Mouse (Mus musculus) forebrain, embryonic 13.5 days (tissue): Measurements from ENCODE around the gene Eif2b2. TPM values are rescaled to one million over a fixed set of nuclear protein-coding genes. Genes with fewer than 3 reads are reported as not detected.

Experiments
- ATAC-seq: fragments of 200-750 bp; cut with Nextera tagmentation; 2 replicates; pipeline ENCODE4 v1.8.0; 2017
- H3K27ac ChIP-seq: fragments of 300-500 bp; sonication (generic); 2 replicates; pipeline ENCODE4 v1.5.1; 2015; ENCODE audit warnings: inconsistent platforms, mild to moderate bottlenecking, moderate library complexity
- H3K27me3 ChIP-seq: fragments of 300-500 bp; sonication (generic); 2 replicates; pipeline ENCODE4 v1.6.1; 2015; ENCODE audit warnings: mild to moderate bottlenecking, inconsistent platforms
- H3K36me3 ChIP-seq: fragments of 300-500 bp; sonication (generic); 2 replicates; pipeline ENCODE4 v1.6.1; 2015; ENCODE audit warnings: mild to moderate bottlenecking, inconsistent platforms; ENCODE audit not compliant: poor library complexity, severe bottlenecking
- H3K4me1 ChIP-seq: fragments of 300-500 bp; sonication (generic); 2 replicates; pipeline ENCODE4 v1.6.1; 2015; ENCODE audit warnings: inconsistent platforms
- H3K4me2 ChIP-seq: fragments of 300-500 bp; sonication (generic); 2 replicates; pipeline ENCODE4 v1.6.1; 2015; ENCODE audit warnings: inconsistent platforms, mild to moderate bottlenecking, moderate library complexity
- H3K4me3 ChIP-seq: fragments of 300-500 bp; sonication (generic); 2 replicates; pipeline ENCODE4 v1.5.1; 2015; ENCODE audit warnings: mild to moderate bottlenecking, inconsistent platforms
- H3K9ac ChIP-seq: fragments of 300-500 bp; sonication (generic); 2 replicates; pipeline ENCODE4 v1.6.1; 2015; ENCODE audit warnings: mild to moderate bottlenecking, inconsistent platforms
- H3K9me3 ChIP-seq: fragments of 300-500 bp; sonication (generic); replicated peaks from 2 replicates; pipeline ENCODE4 v1.6.1; 2016; ENCODE audit warnings: inconsistent platforms
- whole genome bisulfite sequencing: fragments of 180-500 bp; shearing (Covaris S2); methylation state at CpG from one replicate; pipeline ENCODE4 v1.1.7; 2015; 5-methylcytosine and 5-hydroxymethylcytosine counted together
- polyA plus RNA-seq: library from polyadenylated mRNA; unstranded; fragments of >200 nt; fragmentation: Nextera tagmentation; extraction: Ambion mirVana; gene quantifications from 2 replicates; pipeline ENCODE4 v1.2.1, GENCODE M21; 2015

The Eif2b2 gene
- polyA plus RNA-seq, 1 experiment from 2014 or later, result 93.1 TPM

DNA sequence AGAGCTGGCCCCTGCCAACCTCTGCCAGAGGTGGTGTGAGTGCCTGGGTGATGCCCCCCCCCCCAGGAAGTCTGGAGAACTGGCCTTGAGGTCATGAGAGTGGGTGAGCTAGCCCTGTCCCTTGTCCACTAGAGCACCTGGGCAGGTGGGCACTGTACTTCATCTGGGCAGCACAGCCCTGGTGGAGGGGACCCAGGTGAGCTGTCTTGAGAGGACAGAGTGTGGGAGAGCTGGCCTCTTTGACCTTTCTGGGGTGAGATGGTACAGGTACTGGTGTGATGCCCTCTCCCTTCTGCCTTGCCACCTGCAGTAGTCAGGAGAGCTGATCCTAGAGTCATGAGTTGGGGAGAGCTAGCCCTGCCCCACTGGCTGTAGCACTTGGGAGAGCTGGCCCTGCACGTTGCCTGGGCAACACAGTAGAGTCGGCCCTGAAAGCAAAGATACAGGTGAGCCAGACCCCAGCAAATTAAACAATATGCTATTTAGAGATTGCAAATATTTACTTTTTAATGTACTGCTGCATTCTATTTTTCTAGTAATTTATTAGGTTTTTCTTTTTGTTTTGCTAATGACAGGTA lies 1.5 kb upstream of the Eif2b2 start:
- no peak for ATAC-seq
- H3K4me1 ChIP-seq, result peaks cover 23% of the 10 kb centered on the region
- no peak overlapping the region for H3K4me3 ChIP-seq
- no peaks in the 10 kb centered on the region for H3K27me3 ChIP-seq
- H3K9ac ChIP-seq, result no peak overlapping the region
- H3K36me3 ChIP-seq, result peaks cover 20% of the 10 kb centered on the region
- 87% methylated on average over 2 of the region's 2 CpGs for WGBS
- H3K4me2 ChIP-seq, result no peak overlapping the region
- no peaks in the 10 kb centered on the region for H3K9me3 ChIP-seq
- no peak overlapping the region for H3K27ac ChIP-seq

DNA sequence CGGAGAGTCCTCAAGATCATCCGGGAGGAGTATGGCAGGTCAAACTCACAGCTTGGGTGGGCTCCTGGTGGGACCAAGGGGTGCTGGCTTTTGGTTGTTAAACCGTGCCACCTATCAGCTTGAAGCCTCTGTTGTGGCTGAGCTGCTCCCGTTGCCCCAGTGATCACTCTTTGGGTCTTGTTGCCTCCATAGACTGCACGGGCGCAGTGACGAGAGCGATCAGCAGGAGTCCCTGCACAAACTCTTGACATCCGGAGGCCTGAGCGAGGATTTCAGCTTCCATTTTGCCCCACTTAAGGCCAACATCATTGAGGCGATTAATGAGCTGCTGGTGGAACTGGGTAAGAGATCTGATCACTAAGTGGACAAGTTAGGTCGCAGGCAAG lies 617 bp downstream of the Eif2b2 start:
- H3K27ac ChIP-seq, result peak overlapping the region; percentile 69; the same call in 1 of the 2 replicates
- WGBS, result 2% methylated on average over 12 of the region's 12 CpGs
- no peaks in the 10 kb centered on the region for H3K27me3 ChIP-seq
- H3K4me1 ChIP-seq, result peaks cover 23% of the 10 kb centered on the region
- H3K9ac ChIP-seq, result peak overlapping the region; percentile 72
- no peak for ATAC-seq
- peak overlapping the region; percentile 90 for H3K4me3 ChIP-seq
- H3K9me3 ChIP-seq, result no peaks in the 10 kb centered on the region
- H3K4me2 ChIP-seq, result peak overlapping the region; percentile 92
- peaks cover 41% of the 10 kb centered on the region for H3K36me3 ChIP-seq

DNA sequence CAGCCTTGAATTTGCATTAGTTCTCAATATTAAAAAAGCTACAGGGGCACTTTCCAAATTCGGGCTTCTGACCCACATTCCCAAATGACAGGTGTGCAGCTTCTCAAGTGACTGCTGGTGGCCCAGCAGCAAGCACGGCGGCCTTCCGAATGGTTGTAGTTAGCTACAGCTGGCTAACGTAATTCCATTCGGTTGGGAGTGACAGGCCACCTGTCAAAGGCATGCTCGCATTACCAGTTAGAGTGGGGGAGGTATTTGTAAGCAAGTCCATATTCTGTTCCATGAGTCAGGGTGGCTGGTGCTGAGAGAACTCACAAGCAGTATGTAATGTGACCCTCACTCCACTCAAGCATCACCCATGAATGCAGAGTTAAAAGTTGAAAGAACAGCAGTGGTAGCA lies 7.9 kb downstream of the Eif2b2 start:
- WGBS, result 79% methylated on average over 7 of the region's 7 CpGs
- Histone ChIP-seq H3K4me1 (no peaks in the 10 kb centered on the region), H3K27ac (no peak overlapping the region), H3K27me3 (no peaks in the 10 kb centered on the region), H3K9ac (no peak overlapping the region), H3K36me3 (peaks cover 55% of the 10 kb centered on the region), H3K4me3 (no peak overlapping the region), H3K9me3 (no peaks in the 10 kb centered on the region), H3K4me2 (no peak overlapping the region)
- no peak for ATAC-seq

DNA sequence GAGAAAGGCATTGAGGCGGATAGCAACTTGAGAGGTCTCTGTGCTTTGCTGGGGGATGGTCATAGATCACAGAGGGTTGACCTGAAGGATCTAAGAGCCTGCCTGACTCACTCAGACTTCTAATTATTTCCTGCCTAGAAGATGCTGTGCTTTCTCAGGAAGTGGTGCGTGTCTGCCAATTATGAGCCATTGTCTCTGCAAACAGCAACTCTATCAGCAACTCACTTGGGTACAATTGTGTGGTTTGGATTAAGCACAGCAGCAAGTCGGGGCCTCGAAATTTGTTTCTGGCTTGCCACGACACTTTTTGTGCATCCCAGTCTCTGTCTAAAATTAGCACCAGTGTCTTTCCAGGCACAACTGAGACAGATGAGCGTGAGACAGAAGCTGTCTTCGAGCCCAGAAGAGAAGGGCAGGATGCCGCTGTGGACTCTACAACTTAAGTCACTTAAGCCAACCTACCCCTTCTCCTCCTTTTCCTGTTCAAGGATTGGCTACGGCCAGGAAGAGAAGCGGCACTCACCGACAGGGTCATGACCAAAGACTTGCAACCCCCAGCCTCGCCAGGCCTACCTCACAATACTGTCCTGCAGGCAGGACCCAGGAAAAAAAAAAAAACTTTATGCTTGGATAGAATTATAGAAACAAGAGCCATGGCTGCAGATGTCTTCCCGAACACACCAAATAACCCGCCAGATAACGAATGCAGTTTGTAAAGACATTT lies 8.8 kb downstream of the Eif2b2 start:
- WGBS, result 60% methylated on average over 15 of the region's 15 CpGs
- no peaks in the 10 kb centered on the region for H3K27me3 ChIP-seq
- H3K9me3 ChIP-seq, result no peaks in the 10 kb centered on the region
- no peak overlapping the region for H3K4me2 ChIP-seq
- no peak overlapping the region for H3K9ac ChIP-seq
- no peaks in the 10 kb centered on the region for H3K4me1 ChIP-seq
- H3K36me3 ChIP-seq, result peaks cover 47% of the 10 kb centered on the region
- no peak overlapping the region for H3K4me3 ChIP-seq
- H3K27ac ChIP-seq, result no peak overlapping the region
- ATAC-seq, result no peak

DNA sequence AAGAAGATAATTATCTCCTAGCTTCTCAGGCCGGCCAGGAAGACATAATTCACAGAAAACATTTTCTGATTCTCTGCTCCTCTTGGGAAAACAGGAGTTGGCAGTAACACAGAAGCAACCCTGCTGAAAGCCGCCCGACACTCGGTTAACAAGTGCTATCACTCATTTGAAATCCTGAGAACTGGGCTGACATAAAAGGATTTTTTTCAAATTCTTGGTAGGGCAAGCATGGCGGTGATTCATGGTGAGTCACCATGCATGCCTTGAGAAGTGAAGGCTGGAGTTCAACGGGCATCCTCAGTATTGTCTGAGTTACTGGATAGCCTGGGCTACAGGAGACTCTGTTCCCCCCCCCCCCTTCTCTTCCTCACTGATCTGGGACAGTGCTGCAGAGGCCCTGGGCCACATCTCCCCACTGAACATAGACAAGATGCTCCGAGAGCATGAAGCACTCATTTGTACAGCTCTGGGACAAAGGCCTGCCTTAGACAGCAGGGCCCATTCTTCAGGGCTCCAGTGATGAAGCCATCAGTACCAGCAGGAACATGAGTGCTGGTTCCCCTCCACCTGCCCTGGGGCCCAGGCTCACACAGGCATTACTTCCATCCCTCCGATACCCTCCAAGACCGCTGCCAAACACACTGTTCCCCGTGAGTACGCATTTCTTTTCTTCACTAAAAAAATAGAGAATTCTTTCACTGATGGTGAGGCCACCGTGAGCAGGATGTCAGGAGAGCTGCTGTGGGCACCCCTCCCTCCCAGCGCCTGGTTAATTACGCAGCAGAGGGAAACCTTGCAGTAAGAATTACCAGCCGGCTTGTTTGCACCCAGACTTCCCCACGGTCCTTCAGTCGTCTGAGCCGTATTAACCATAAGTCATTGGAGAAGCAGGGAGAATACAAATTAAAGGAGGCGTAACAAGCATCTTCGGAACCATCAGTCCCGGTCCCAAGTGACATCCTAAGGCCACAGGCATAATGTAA lies 14.4 kb downstream of the Eif2b2 start:
- Histone ChIP-seq H3K9ac (no peak overlapping the region), H3K4me3 (no peak overlapping the region), H3K27me3 (no peaks in the 10 kb centered on the region), H3K36me3 (peaks cover 13% of the 10 kb centered on the region; the same call in 1 of the 2 replicates), H3K9me3 (no peaks in the 10 kb centered on the region), H3K4me2 (no peak overlapping the region), H3K4me1 (no peaks in the 10 kb centered on the region), H3K27ac (no peak overlapping the region)
- ATAC-seq, result no peak
- WGBS, result 80% methylated on average over 21 of the region's 21 CpGs

DNA sequence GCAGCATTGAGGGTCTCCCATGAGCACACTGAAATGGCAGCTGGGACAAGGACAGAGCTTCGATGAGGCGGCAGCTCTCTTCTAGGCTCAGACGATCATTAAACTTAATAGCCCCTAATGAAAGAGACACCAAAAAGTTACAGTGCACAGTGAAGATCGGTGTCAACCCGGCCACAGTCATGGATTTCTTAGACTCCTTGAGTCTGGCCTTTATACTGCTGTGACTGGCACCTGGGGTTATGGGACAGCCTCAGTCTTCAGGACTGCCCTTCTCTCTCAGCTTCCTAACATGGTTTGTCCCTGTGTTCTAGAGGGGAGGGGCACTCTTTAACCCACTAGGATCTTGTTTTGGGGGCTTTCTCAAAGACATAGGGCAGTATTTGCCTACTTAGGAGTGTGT lies 18.3 kb downstream of the Eif2b2 start:
- H3K4me3 ChIP-seq, result no peak overlapping the region
- H3K27me3 ChIP-seq, result no peaks in the 10 kb centered on the region
- WGBS, result 88% methylated on average over 5 of the region's 5 CpGs
- H3K9me3 ChIP-seq, result no peaks in the 10 kb centered on the region
- H3K27ac ChIP-seq, result no peak overlapping the region
- no peaks in the 10 kb centered on the region for H3K4me1 ChIP-seq
- H3K4me2 ChIP-seq, result no peak overlapping the region
- no peak overlapping the region for H3K9ac ChIP-seq
- no peak for ATAC-seq
- H3K36me3 ChIP-seq, result peaks cover 13% of the 10 kb centered on the region; the same call in 1 of the 2 replicates

DNA sequence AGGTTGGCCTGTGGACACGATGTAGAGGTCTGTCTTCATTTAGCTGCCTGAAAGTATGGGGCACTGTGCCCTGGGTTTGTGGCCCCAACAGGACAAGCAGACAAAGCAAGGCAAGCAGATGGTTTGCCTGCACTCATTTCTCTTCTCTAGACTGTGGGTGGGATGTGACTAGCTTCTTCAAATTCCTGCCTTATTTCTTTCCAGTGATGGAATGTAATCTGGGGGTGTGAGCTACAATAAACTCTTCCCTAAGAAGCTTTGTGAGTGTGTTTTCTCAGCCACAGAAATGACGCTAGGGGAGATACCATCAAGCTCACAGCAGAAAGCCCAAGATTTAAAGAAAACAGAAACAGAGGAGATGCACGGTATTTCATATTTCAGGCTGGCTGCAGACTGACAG lies 32.8 kb downstream of the Eif2b2 start:
- no peak for ATAC-seq
- no peak overlapping the region for H3K4me3 ChIP-seq
- 92% methylated on average over 3 of the region's 3 CpGs for WGBS

DNA sequence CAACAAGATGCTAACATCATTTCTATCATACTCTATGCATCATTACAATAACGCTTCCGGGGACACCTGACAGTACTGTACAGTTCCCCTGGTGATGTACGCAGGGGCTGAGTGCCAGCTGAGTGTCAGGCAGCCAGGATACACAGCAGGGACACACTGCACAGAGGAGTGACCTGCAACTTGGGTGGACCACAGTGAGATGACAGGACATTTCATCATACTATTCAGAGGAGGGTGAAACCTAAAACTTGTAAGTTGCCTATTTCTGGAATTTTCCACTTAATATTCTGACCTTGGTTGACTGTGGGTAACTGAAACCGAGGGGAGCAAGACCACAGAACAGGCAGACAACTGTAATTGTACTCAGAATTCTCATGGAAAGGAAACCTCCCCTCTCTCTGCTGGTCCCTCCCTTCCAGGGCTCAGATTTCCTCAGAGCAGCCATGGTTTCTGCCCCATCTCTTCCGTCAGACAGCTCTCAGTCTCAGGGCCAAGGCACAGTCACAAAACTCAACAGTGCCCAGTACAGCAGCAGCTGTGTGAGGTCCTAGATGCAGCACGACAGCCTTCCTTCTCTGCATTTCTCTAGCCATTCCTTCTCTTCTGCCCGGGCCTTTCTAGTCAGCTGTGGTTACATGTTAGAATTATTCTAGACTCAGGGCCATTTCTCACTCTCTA lies 36.9 kb downstream of the Eif2b2 start:
- H3K4me1 ChIP-seq, result no peaks in the 10 kb centered on the region
- no peak overlapping the region for H3K4me3 ChIP-seq
- H3K27me3 ChIP-seq, result no peaks in the 10 kb centered on the region
- H3K9ac ChIP-seq, result no peak overlapping the region
- no peaks in the 10 kb centered on the region for H3K9me3 ChIP-seq
- WGBS, result 78% methylated on average over 7 of the region's 7 CpGs
- ATAC-seq, result no peak
- no peak overlapping the region for H3K4me2 ChIP-seq
- no peak overlapping the region for H3K27ac ChIP-seq
- H3K36me3 ChIP-seq, result 0 out of 2 replicates have a peak, but pooled peaks cover 2% of the 10 kb centered on the region

More for the DNA sequence above, 32.8 kb downstream of the Eif2b2 start:
- peaks cover 7% of the 10 kb centered on the region; the same call in 1 of the 2 replicates for H3K36me3 ChIP-seq
- H3K9ac ChIP-seq, result no peak overlapping the region
- no peaks in the 10 kb centered on the region for H3K4me1 ChIP-seq
- no peak overlapping the region for H3K27ac ChIP-seq
- no peak overlapping the region for H3K4me2 ChIP-seq
- no peaks in the 10 kb centered on the region for H3K9me3 ChIP-seq
- no peaks in the 10 kb centered on the region for H3K27me3 ChIP-seq

DNA sequence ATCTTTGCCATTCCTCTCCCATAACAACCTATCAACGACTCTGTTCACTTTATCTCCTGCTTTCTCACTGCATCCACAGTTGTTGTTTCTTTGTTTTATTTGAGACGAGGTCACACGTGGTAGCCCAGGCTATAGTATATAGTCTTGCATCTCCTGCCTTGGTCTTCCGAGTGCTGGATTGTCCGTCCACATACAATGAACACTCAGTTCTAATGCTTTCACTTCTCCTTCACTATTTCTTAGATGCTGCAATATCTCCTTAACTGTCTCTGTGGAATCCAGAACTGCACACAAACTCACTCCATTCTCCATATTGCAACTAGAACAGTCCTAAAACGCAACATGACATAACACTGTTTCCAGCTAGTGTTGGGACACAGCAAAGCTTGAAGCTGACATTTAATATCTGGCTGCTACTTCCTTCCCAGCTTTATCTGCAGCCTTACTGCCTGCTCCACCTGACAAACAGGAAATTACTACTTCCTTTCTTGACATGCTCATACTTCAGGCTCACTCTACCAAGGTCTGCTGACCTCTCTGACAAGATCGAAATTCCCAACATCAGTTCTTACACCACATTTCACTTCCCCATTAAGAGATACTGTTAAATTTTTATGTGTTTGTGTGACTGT lies 37.8 kb downstream of the Eif2b2 start:
- Histone ChIP-seq H3K4me2 (no peak overlapping the region), H3K9ac (no peak overlapping the region), H3K27me3 (no peaks in the 10 kb centered on the region), H3K4me1 (no peaks in the 10 kb centered on the region), H3K36me3 (0 out of 2 replicates have a peak, but pooled peaks cover 2% of the 10 kb centered on the region), H3K27ac (no peak overlapping the region), H3K4me3 (no peak overlapping the region), H3K9me3 (no peaks in the 10 kb centered on the region)
- 87% methylated on average over 7 of the region's 7 CpGs for WGBS
- ATAC-seq, result no peak

DNA sequence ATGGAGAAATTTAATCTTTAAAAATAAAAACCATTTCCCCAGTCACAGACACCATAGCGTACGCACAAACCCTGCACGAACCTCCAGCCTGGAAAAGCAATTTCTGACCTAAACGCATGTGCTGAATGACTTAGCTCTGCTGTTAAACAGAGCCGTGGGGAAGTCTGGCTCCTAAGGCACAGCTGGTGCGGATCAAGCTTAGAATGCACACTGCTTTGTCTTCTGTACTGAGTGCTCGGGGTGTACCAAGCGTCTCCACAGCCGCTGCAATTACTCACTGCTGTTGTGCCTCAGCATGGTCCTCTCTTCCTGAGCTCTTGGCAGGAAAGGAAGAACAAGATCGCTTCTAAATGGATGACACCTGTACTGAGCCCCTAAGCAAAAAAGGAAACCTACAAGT lies 43.2 kb downstream of the Eif2b2 start:
- peaks cover 16% of the 10 kb centered on the region; the same call in 1 of the 2 replicates for H3K36me3 ChIP-seq

DNA sequence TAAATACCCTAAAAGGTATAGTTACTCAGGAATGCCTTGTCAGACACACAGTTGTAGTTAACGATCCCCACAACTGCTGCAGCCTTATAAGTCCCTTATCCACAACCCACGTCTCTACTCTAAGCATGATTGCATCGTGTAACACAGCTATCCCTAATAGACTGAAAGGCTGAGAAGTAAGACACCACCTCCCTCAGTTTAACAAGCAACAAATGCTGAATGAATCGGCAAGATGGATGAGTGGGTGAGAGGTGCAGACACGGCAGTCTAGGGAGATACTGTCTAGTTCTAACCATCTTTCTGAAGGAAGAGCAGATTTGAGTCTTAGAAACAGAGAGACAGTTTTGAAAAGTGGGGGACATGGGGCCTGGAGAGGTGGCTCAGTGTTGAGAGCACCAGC lies 43.9 kb downstream of the Eif2b2 start:
- no peaks in the 10 kb centered on the region for H3K27me3 ChIP-seq
- no peak overlapping the region for H3K4me2 ChIP-seq
- no peak overlapping the region for H3K9ac ChIP-seq
- H3K36me3 ChIP-seq, result peaks cover 19% of the 10 kb centered on the region; the same call in 1 of the 2 replicates
- H3K9me3 ChIP-seq, result no peaks in the 10 kb centered on the region
- H3K4me3 ChIP-seq, result no peak overlapping the region
- peaks cover 3% of the 10 kb centered on the region; the same call in 1 of the 2 replicates for H3K4me1 ChIP-seq
- ATAC-seq, result no peak
- H3K27ac ChIP-seq, result no peak overlapping the region
- WGBS, result 79% methylated on average over 5 of the region's 5 CpGs

More for the DNA sequence above, 43.2 kb downstream of the Eif2b2 start:
- Histone ChIP-seq H3K9me3 (no peaks in the 10 kb centered on the region), H3K4me3 (no peak overlapping the region), H3K27ac (no peak overlapping the region), H3K27me3 (no peaks in the 10 kb centered on the region), H3K4me1 (peaks cover 3% of the 10 kb centered on the region; the same call in 1 of the 2 replicates), H3K9ac (no peak overlapping the region), H3K4me2 (no peak overlapping the region)
- 55% methylated on average over 10 of the region's 10 CpGs for WGBS
- no peak for ATAC-seq
